Mouse (Mus musculus) heart, embryonic 10.5 days (tissue): Measurements from ENCODE around the gene Rab8b. TPM values are rescaled to one million over a fixed set of nuclear protein-coding genes. Genes with fewer than 3 reads are reported as not detected.
"Not testable (repeated sequence)": the region's sequence is repeated elsewhere in the genome, so short reads cannot be mapped to it uniquely, and the experiment has no call there.

Experiments
- DNase-seq: peaks from one replicate; pipeline ENCODE4 v3.0.0-alpha.2; 2017; ENCODE audit warnings: low spot score
- H3K27ac ChIP-seq: fragments of 300-500 bp; sonication (generic); 2 replicates; pipeline ENCODE4 v1.5.1; 2016; ENCODE audit warnings: mild to moderate bottlenecking
- H3K27me3 ChIP-seq: fragments of 300-500 bp; sonication (generic); 2 replicates; pipeline ENCODE4 v1.6.1; 2016; ENCODE audit warnings: mild to moderate bottlenecking; ENCODE audit not compliant: poor library complexity, insufficient read depth, severe bottlenecking
- H3K36me3 ChIP-seq: fragments of 300-500 bp; sonication (generic); 2 replicates; pipeline ENCODE4 v1.6.1; 2016; ENCODE audit warnings: mild to moderate bottlenecking, moderate library complexity
- H3K4me1 ChIP-seq: fragments of 300-500 bp; sonication (generic); 2 replicates; pipeline ENCODE4 v1.6.1; 2016; ENCODE audit warnings: mild to moderate bottlenecking
- H3K4me3 ChIP-seq: fragments of 300-500 bp; sonication (generic); 2 replicates; pipeline ENCODE4 v1.5.1; 2016; ENCODE audit warnings: mild to moderate bottlenecking, moderate library complexity
- H3K9me3 ChIP-seq: fragments of 300-500 bp; sonication (generic); 2 replicates; pipeline ENCODE4 v1.6.1; 2016; ENCODE audit warnings: mild to moderate bottlenecking, moderate library complexity
- WGBS: fragments of 180-500 bp; shearing (Covaris S2); methylation state at CpG from one replicate; pipeline ENCODE4 v1.1.7; 2016; 5-methylcytosine and 5-hydroxymethylcytosine counted together
- polyA plus RNA-seq: library from polyadenylated mRNA; unstranded; fragments of >200 nt; fragmentation: Nextera tagmentation; extraction: Ambion mirVana; gene quantifications from 2 replicates; pipeline ENCODE4 v1.2.1, GENCODE M21; 2016

The Rab8b gene
- polyA plus RNA-seq, 1 experiment from 2014 or later: 21.1 TPM

DNA sequence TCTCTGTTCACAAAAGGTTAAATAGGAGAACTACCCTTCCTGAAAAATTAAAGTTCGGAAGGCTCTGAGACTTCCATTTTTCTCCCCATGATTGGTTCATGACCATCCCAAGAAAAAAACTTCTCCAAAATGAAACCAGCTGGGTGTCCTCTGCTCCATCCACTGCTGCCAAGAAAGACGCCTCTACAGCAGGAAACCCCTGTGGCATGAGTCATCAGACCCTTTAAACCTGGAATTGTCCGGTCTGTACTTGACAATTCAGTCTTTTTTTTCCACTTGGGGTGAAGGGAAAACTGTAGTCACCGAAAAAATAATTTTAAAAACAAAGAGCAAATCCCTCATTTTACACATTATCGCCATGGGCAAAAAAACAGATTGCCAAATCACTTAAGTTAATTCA, 42.9 kb downstream of the Rab8b start:
- peak; percentile 13 for DNase-seq
- H3K9me3 ChIP-seq: no peaks in the 10 kb centered on the region
- whole genome bisulfite sequencing: 77% methylated on average over 5 of the region's 5 CpGs
- no peak overlapping the region for H3K27ac ChIP-seq
- H3K36me3 ChIP-seq: peaks cover 14% of the 10 kb centered on the region; the same call in 1 of the 2 replicates
- no peaks in the 10 kb centered on the region for H3K27me3 ChIP-seq
- peaks cover 7% of the 10 kb centered on the region; the same call in 1 of the 2 replicates for H3K4me1 ChIP-seq
- H3K4me3 ChIP-seq: no peak overlapping the region

DNA sequence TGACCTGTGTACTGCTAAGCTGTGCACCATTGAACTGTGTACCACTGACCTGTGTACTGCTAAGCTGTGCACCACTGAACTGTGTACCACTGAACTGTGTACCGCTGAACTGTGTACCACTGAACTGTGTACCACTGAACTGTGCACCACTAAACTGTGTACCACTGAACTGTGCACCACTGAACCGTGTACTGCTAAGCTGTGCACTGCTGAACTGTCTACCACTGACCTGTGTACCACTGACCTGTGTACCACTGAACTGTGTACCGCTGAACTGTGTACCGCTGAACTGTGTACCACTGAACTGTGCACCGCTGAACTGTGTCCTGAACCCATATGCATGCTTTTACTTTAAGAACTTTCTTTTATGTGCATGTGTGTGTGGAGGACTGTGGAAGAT, 45.2 kb downstream of the Rab8b start:
- no peak overlapping the region for H3K4me3 ChIP-seq
- peaks cover 14% of the 10 kb centered on the region; the same call in 1 of the 2 replicates for H3K36me3 ChIP-seq
- H3K27ac ChIP-seq: no peak overlapping the region
- H3K9me3 ChIP-seq: no peaks in the 10 kb centered on the region
- H3K27me3 ChIP-seq: no peaks in the 10 kb centered on the region
- peaks cover 7% of the 10 kb centered on the region; the same call in 1 of the 2 replicates for H3K4me1 ChIP-seq
- 94% methylated on average over 5 of the region's 5 CpGs for WGBS
- no peak for DNase-seq

DNA sequence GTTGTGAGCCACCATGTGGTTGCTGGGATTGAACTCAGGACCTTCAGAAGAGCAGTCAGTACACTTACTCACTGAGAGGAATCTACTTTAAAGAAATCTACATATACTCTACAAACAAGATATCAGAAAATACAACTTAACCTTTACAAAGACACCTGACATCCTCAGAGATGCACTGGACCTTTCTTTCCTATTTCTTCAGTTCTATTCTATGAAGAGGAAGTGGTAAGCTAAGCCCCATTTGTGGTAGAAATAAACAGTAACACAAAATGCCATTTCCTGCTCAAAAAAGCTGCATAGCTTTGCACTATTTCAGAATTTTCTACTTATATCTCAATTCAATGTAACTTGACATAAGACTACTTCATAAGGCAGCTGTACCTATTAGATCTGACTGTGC, 46.0 kb downstream of the Rab8b start:
- no peak overlapping the region for H3K27ac ChIP-seq
- no peak for DNase-seq
- no peaks in the 10 kb centered on the region for H3K27me3 ChIP-seq
- peaks cover 13% of the 10 kb centered on the region; the same call in 1 of the 2 replicates for H3K36me3 ChIP-seq
- H3K9me3 ChIP-seq: no peaks in the 10 kb centered on the region
- H3K4me3 ChIP-seq: no peak overlapping the region
- peaks cover 7% of the 10 kb centered on the region; the same call in 1 of the 2 replicates for H3K4me1 ChIP-seq

- H3K27ac ChIP-seq, H3K4me3 ChIP-seq, DNase-seq, H3K9me3 ChIP-seq, H3K36me3 ChIP-seq, H3K27me3 ChIP-seq: not testable (repeated sequence)
- H3K4me1 ChIP-seq: peaks cover 12% of the 10 kb centered on the region; the same call in 1 of the 2 replicates
- 86% methylated on average over 2 of the region's 2 CpGs for WGBS
Observed at GRCm38 (mm10) chr9:66873009-66873408, 46.5 kb downstream of the Rab8b start.

DNA sequence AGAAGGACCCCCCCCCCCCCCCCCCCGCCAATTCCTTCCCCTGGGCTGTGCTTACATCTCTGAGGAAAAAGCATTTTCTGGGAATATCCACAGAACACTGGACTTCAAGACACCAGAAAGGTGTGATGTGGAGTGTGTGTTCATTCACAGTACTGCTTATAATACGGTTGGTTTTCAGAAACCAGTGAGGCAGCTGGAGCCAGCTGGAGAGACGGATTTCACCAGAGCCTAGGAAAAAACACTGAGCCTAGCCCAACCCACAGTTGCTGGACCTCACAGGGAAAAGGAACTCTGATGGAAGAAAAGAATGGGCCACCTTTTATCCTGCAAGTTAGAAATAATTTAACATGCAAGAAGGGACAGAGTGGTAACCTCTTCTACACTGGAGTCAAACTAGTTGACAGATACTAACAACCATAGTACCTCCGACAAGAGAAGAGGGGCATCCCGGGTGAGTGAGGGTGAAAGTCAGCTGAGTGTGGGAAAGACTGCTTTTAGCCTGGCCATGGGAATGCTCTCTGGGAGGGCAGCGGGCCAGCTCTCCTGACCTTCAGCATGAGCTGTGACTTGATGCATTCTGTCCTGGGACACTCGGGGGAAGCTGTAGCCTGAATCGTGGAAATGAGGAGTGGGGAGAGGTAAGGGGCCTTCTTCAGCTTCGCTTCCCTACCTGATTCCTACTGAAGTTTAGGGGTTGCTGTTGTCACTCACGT, 47.3 kb downstream of the Rab8b start:
- Histone ChIP-seq H3K27me3 (no peaks in the 10 kb centered on the region), H3K36me3 (peaks cover 10% of the 10 kb centered on the region; the same call in 1 of the 2 replicates), H3K4me3 (no peak overlapping the region), H3K27ac (0 out of 2 replicates have a peak overlapping the region, but pooled peaks have one; percentile 22), H3K4me1 (peaks cover 12% of the 10 kb centered on the region; the same call in 1 of the 2 replicates), H3K9me3 (no peaks in the 10 kb centered on the region)
- no peak for DNase-seq
- 71% methylated on average over 10 of the region's 10 CpGs for WGBS

- 73% methylated on average over 3 of the region's 3 CpGs for WGBS
- no peaks in the 10 kb centered on the region for H3K27me3 ChIP-seq
- no peak overlapping the region for H3K27ac ChIP-seq
- no peak overlapping the region for H3K4me3 ChIP-seq
- no peaks in the 10 kb centered on the region for H3K9me3 ChIP-seq
- H3K36me3 ChIP-seq: peaks cover 20% of the 10 kb centered on the region
- H3K4me1 ChIP-seq: peaks cover 12% of the 10 kb centered on the region
- DNase-seq: no peak
Observed at GRCm38 (mm10) chr9:66864708-66865107, 54.8 kb downstream of the Rab8b start.

GRCm38 (mm10) chr9:66863456-66863855, 56.0 kb downstream of the Rab8b start:
- H3K4me1 ChIP-seq: peaks cover 12% of the 10 kb centered on the region
- H3K36me3 ChIP-seq: peaks cover 28% of the 10 kb centered on the region
- H3K9me3 ChIP-seq: no peaks in the 10 kb centered on the region
- no peak overlapping the region for H3K27ac ChIP-seq
- no peak for DNase-seq
- no peaks in the 10 kb centered on the region for H3K27me3 ChIP-seq
- no peak overlapping the region for H3K4me3 ChIP-seq
- WGBS: 64% methylated on average over 3 of the region's 3 CpGs

DNA sequence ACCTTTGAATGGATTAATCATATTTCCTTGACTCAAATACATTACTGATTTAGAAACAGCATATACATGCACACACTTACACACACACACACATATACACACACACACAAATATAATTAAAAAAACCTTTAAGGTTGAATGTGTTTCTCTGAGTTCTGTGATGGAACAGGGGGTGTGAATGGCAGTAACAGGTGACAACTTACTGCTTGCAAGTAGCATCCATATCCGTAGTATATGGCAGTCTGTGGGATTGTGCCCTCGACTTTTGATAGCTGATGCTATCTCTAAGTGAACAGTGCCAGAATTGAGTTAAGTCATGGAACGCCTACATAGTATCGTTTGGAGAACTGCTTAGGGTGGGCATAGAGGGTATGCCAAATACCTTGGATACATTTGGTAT, 57.3 kb downstream of the Rab8b start:
- WGBS: 86% methylated on average over 4 of the region's 4 CpGs
- Histone ChIP-seq H3K36me3 (peaks cover 28% of the 10 kb centered on the region), H3K4me1 (peaks cover 7% of the 10 kb centered on the region), H3K9me3 (no peaks in the 10 kb centered on the region), H3K4me3 (no peak overlapping the region), H3K27ac (no peak overlapping the region), H3K27me3 (no peaks in the 10 kb centered on the region)
- DNase-seq: no peak

- Histone ChIP-seq H3K4me1 (peaks cover 7% of the 10 kb centered on the region), H3K27me3 (no peaks in the 10 kb centered on the region), H3K36me3 (peaks cover 28% of the 10 kb centered on the region), H3K4me3 (no peak overlapping the region), H3K27ac (no peak overlapping the region), H3K9me3 (no peaks in the 10 kb centered on the region)
- no peak for DNase-seq
- WGBS: 83% methylated on average over 5 of the region's 5 CpGs
Observed at GRCm38 (mm10) chr9:66861104-66861767, 58.3 kb downstream of the Rab8b start.

DNA sequence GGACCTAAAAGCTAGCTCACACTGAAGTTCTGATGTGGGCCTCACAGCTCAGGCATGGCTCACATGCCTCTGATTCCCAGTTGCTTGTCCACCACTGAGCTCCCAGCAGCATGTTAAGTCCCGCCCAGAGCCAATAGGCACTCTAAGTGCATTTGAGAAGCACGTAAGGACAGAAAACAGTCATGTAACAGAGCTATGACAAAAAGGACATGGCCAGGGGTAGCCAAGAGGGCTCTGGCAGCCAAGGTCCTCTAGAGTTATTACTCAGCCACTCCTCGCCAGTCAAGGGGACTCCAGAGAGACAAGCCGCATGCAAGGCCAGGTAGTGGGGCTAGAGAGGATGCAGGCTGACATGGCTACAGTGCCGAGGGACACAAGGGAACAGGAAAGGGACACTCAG, 60.0 kb downstream of the Rab8b start:
- Histone ChIP-seq H3K4me3 (no peak overlapping the region), H3K27me3 (no peaks in the 10 kb centered on the region), H3K4me1 (peaks cover 6% of the 10 kb centered on the region), H3K9me3 (no peaks in the 10 kb centered on the region), H3K27ac (no peak overlapping the region), H3K36me3 (peaks cover 28% of the 10 kb centered on the region)
- DNase-seq: no peak
- WGBS: 86% methylated on average over 5 of the region's 5 CpGs

- no peaks in the 10 kb centered on the region for H3K27me3 ChIP-seq
- WGBS: 58% methylated on average over 7 of the region's 7 CpGs
- DNase-seq: no peak
Observed at GRCm38 (mm10) chr9:66855865-66856264, 63.6 kb downstream of the Rab8b start.

DNA sequence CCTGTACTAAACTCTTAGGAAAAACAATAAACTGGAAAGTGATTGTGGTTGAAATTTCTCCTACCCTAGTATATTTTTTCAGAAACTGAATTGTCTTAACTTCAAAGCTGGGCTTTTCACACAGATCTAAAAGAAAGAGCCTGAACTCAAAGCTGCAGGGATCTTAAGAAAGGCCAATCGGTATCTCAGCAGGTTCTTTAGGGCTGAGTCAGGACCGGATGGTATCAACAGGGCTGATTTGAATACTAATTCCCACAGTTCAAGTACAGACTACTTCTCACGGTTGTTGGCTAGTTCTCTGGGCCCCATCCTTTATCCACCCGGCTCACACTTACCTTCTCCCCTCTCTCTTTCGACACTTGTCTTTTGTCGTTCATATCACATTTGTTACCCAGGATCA, 66.9 kb downstream of the Rab8b start:
- Histone ChIP-seq H3K36me3 (peaks cover 6% of the 10 kb centered on the region; the same call in 1 of the 2 replicates), H3K4me3 (no peak overlapping the region), H3K4me1 (peaks cover 16% of the 10 kb centered on the region), H3K27ac (no peak overlapping the region), H3K9me3 (no peaks in the 10 kb centered on the region), H3K27me3 (no peaks in the 10 kb centered on the region)
- DNase-seq: no peak
- WGBS: 37% methylated on average over 6 of the region's 6 CpGs

More at GRCm38 (mm10) chr9:66855865-66856264, 63.6 kb downstream of the Rab8b start:
- H3K27ac ChIP-seq: no peak overlapping the region
- H3K36me3 ChIP-seq: peaks cover 22% of the 10 kb centered on the region
- H3K9me3 ChIP-seq: no peaks in the 10 kb centered on the region
- no peak overlapping the region for H3K4me3 ChIP-seq
- H3K4me1 ChIP-seq: peaks cover 12% of the 10 kb centered on the region

DNA sequence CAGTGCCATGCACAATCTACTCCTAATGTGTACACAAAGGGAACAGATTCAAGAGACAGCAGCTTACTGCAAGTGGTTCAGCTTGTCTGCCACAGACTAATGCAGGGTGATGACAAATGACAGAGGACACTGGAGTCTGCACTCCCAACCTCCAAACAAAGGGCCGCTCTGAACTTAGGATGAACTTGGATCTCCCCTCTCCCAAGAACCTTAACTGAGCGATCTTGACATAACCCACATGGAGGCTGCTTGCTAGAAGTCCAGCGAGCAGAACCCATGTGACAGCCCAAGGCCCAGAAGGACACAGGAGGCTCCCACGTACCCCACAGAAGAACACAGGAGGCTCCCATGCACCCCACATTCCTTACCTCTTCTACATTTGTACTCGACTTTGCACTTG, 68.5 kb downstream of the Rab8b start:
- Histone ChIP-seq H3K36me3 (peaks cover 19% of the 10 kb centered on the region), H3K9me3 (no peaks in the 10 kb centered on the region), H3K4me3 (no peak overlapping the region), H3K27me3 (no peaks in the 10 kb centered on the region), H3K4me1 (peaks cover 16% of the 10 kb centered on the region), H3K27ac (0 out of 2 replicates have a peak overlapping the region, but pooled peaks have one; percentile 7)
- DNase-seq: no peak
- 50% methylated on average over 5 of the region's 5 CpGs for WGBS
